Mouse (Mus musculus): ENCODE results near the gene Ttc17.

Gene Ttc17

GRCm38 (mm10) chr2:94290483-94290882, 116.0 kb downstream of the Ttc17 start:
- DNase-seq (ENCODE audit: low spot score): peak; percentile 29

DNA sequence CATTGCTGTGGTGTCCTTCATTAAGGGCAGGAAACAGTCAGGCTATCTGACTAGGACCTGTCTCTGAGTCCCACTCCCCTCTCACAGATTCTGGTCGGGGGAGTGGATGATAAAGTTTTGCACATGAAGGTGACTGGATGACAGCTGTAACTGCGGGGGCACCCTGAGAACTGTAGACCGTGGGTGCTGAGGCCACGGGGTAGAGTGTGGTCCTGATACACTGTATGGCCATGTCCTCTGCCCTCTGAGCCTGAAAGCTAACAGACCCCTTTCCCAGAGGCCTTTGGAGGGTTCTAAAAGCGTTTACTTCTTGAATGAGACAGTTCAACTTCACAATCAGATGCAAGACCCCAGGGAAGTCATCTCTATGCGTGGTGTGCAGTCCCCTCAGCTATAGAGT, 116.8 kb downstream of the Ttc17 start:
- no peak for DNase-seq (ENCODE audit: low spot score)

DNA sequence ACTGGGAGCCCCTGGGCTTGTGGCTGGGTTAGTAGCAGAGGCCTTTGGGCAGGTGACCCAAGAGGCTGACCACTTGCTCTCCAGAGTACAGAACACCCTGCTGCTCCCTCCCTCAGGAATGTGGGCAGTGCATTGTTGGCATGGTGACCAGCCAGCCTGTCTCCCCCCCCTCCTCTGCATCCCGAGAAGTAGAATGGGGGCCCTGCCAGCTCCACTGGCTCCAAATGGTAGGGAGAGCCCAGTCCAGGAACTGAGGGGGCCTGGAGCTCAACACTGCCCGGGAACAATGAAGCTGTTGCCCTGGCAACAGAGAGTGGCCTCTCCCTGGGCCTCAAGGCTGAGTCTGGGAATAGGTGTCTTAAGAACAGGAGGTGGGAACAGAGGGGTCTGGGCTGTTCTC, 117.3 kb downstream of the Ttc17 start:
- no peak for DNase-seq (ENCODE audit: low spot score)

- DNase-seq (ENCODE audit: low spot score): no peak
Observed at GRCm38 (mm10) chr2:94288086-94288485, 118.4 kb downstream of the Ttc17 start.

GRCm38 (mm10) chr2:94287435-94287834, 119.1 kb downstream of the Ttc17 start:
- DNase-seq (ENCODE audit: low spot score): no peak

DNA sequence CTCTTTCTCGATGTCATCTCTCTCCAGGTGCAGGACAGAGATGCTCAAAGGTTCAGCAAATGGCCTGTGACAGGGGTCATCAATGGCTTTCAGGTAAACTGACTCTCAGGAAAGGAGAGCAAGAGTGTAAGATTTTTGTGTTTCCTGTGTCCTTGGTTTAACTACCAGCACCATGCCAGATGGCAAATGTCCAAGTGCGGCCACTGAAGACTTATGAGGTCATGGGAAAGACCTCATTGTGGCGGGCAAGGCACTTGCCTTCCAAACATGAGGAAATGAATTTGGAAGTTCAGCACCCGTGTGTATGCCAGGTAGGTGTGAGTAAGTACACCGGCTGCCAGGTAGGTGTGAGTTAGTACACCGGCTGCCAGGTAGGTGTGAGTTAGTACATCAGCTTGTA, 123.0 kb downstream of the Ttc17 start:
- DNase-seq (ENCODE audit: low spot score): no peak

DNA sequence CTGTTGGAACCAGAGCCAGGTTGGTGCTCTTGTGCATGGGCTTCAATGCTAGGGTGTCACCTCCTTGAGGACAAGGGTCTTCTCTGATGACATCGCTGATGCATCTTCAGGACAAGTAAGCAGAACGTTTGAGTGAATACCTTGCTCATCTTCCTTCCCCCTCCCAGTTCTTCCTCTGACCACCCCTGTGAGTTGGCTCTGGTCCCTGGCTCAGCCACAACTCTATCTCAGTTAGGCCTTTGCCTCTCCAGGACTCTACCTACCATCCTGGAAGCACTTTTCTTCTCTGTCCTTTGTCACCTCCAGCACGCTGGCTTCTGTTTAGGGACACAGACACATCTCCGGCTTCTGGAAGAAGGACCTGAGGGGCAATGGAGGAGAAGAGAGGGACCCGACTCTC, 126.9 kb downstream of the Ttc17 start:
- DNase-seq (ENCODE audit: low spot score): no peak

GRCm38 (mm10) chr2:94276103-94276502, 130.4 kb downstream of the Ttc17 start:
- no peak for DNase-seq (ENCODE audit: low spot score)

DNA sequence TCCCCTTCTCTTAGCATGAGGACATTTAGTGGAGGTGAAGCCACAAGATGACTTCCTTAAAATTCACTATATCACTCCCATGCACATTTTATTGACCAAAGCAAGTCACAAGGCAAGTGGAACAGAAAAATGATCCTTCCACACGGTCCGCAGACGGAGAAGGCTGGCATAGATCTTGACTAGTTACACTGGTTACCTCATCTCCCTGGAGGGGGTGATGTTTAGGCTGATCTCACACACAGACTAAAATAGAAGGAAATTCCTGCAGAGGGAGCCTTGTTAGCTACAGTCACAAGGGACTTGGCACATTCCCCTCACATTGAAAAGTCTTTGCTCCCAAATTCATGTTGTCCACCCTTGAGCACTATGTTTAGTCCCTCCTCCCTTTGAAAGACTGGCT, 130.8 kb downstream of the Ttc17 start:
- DNase-seq (ENCODE audit: low spot score): no peak

DNA sequence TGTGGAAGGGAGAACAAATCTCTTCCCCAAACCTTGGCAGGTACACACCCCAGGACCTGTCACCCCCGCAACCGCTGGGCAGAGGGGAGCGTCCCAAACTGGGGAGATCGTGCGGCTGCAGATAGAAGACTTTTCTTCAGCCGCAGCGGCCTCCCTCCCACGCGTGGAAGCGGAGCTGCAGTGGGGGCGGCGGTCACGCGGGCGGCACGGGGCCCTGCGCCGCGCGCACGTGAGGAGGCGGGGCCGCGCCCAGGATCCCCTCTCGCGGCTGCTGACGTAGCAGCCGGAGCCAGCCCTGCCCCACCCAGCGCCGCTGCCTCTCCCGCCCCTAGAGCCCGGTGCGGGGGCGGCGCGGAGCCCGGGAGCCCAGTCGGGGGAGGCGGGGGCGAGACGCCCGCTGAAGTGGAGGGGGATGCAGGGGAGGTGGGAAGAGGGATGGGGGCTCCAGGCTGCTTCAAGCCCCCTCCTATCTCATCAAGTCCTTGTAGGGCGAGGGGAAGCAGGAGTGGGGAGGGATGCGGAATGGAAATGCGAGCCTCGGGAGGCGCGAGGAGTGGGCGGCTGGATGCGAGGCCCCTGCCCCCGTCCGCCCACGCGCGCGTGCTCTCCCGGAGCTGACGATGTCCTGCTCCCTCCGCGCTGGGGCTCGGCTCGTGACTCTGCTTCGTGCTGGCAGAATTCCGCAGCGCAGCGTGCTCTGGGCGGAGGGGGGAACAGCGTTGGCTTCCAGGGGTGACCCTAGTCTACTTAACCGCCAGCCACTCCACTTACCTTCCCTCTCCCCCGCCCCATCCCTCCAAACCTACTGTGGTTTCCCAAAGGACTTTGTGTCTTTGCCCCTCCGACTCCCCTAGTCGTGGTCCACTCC, 133.1 kb downstream of the Ttc17 start:
- peak; percentile 69 for DNase-seq (ENCODE audit: low spot score)

DNA sequence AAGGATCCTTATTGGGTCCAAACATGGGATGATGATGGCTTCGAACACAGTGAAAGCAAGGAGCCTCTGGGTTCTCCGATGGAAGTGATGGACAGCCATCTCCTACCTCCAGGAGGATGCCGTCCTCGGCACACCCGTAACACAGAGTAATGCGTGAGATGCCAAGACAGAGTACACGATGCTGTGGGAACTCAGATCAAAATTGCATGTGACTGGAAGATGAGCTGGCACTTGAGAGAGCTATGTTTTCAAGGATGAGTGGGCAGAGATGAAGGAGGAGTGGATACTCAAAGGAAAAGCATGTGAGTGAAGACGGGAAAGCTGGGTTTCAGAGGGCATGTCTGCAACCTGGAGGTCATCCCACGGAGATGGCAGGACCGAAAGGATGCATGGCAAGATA, 135.3 kb downstream of the Ttc17 start:
- DNase-seq (ENCODE audit: low spot score): no peak

DNA sequence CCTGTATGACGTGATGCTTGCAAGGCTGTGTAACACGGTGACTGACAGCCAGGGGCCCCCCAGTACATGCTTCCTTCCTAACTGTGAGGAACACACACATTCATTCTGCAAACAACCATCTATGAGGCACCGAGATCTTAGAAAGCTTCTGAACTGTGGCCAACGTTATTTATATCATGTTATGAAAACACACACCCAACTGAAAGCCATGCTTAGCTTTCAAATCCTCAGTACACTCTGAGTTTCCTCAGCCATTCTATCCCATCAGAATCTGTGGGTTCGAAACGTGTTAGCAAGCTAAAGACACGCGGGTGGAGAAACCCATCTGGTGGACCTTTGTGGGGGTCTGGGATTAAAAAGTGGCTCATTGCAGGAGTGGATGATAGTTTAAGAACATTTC, 137.7 kb downstream of the Ttc17 start:
- DNase-seq (ENCODE audit: low spot score): no peak

GRCm38 (mm10) chr2:94267213-94267850, 139.2 kb downstream of the Ttc17 start:
- DNase-seq (ENCODE audit: low spot score): no peak

- DNase-seq (ENCODE audit: low spot score): no peak
Observed at GRCm38 (mm10) chr2:94266381-94267160, 139.9 kb downstream of the Ttc17 start.

GRCm38 (mm10) chr2:94265221-94266191, 141.0 kb downstream of the Ttc17 start:
- DNase-seq (ENCODE audit: low spot score): no peak

DNA sequence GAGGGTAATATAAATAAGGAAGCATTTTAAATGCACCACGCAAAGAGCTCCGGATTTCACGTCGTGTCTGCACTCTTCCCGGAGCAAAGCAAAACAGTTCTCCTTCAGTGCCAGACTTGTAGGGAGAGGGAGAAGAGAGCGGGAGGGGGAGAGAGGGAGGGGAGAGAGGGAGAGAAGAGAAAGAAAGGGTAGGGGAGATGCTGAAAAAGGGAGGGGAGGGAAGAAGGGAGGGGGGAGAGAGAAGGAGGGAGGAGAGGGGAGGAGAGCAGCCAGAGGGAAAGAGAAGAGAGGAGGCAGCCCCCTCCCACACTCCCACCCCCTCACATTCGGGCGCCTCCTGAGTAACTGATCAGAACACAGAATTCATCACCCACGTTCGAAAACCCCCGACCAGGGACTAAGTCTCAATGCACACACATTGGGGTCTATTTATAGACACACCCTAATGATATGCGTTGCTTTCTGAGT, 141.8 kb downstream of the Ttc17 start:
- no peak for DNase-seq (ENCODE audit: low spot score)

- no peak for DNase-seq (ENCODE audit: low spot score)
Observed at GRCm38 (mm10) chr2:94264006-94264405, 142.5 kb downstream of the Ttc17 start.

- DNase-seq (ENCODE audit: low spot score): no peak
Observed at GRCm38 (mm10) chr2:94263530-94263937, 143.0 kb downstream of the Ttc17 start.

DNA sequence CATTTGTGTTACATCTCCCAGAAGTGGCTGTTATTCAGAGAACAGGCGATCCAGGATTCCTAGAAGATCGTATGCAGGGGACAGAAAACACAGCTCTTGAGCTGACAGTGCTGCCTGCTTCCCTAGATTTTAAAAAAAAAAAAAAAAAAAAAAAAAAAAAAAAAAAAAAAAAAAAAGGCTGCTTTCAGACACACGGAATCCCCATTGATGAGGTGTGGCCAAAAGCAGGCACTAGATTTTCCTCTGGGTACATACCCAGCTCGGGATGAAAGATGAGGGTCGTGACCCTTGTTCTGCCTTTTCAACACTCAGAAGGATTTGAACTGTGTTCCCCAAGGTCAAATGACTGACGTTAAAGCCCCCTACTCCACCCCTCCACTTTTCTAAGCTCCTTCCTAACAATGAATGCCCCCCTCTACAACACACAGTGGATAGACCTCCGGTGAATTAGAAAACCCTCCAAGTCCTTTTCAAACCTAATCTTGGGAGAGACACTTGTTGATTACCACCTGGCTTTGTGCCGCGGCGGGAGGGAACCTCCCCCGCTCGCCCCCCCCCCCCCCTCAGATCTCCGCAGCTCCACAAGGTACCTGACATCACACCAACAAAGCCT, 143.5 kb downstream of the Ttc17 start:
- DNase-seq (ENCODE audit: low spot score): no peak

- DNase-seq (ENCODE audit: low spot score): peak; percentile 6
Observed at GRCm38 (mm10) chr2:94254102-94254501, 152.4 kb downstream of the Ttc17 start.
